Mouse (Mus musculus): Measurements from ENCODE around the gene Myzap. TPM values are rescaled to one million over a fixed set of nuclear protein-coding genes. Genes with fewer than 3 reads are reported as not detected.

The Myzap gene
- 0.26 TPM for polyA plus RNA-seq (2017; shearing (Covaris generic))

GRCm38 (mm10) chr9:71591938-71592548 is at the start of gene Myzap:
Gene Myzap, minus strand, starts transcription at chr9:71592360.

GRCm38 (mm10) chr9:71485475-71486094 is 106.6 kb downstream of the Myzap start, which contains the start of gene Polr2m:
Gene Polr2m, minus strand, starts transcription at chr9:71485935.

Other genes starting within 250 kb of the Myzap start
- 36.9 TPM for gene Polr2m, start 106.4 kb downstream of the Myzap start, polyA plus RNA-seq (2017; shearing (Covaris generic))
- gene Cgnl1, start 179.2 kb upstream of the Myzap start, polyA plus RNA-seq (2017; shearing (Covaris generic)) = not detected

Measured in inflammation-experienced regulatory T-cells, adult 16 weeks (primary cell).